Mouse (Mus musculus) megakaryocyte progenitor cell, adult 5-6 weeks (primary cell): Measurements from ENCODE around the gene Syde2. TPM values are rescaled to one million over a fixed set of nuclear protein-coding genes. Genes with fewer than 3 reads are reported as not detected.

ENCODE experiments used
- ATAC-seq: replicated peaks from 2 replicates; pipeline ENCODE4 v1.8.0; 2016; ENCODE audit warnings: mild to moderate bottlenecking, moderate TSS enrichment, inconsistent platforms; ENCODE audit not compliant: poor library complexity
- total RNA-seq, 2 experiments: library from RNA; stranded (forward) in 1 of 2; stranded (reverse) in 1 of 2; fragments of 157-497, 149-512 nt in 1 of 2; fragments of 200-1000 nt in 1 of 2; gene quantifications; 2 replicates each; pipeline versions ENCODE4 v1.2.3 to v1.2.4; 2015 to 2017

The Syde2 gene
- total RNA-seq, 2 experiments from 2014 or later, result 3.2 to 4.9 TPM

GRCm38 (mm10) chr3:146009859-146010645 lies 22.4 kb downstream of the Syde2 start:
- ATAC-seq, result no peak

DNA sequence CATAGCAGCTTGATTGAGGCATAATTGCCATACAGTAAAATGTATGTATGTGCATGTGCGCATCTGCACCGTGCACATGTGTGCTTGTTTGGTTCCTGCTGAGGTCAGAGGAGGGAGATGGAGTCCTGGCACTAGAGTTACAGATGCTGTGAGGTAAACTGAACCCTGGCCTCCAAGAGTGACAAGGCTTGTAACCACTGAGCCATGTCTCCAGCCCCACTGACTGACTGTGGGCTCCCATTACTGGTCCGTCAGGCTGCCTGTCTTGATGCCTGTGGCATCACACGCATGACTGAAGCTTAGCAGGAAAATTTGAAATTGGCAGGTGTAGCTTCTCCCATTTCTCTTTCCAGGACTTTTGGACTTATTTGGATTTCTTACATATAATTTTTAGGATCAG lies 23.1 kb downstream of the Syde2 start:
- ATAC-seq, result no peak

GRCm38 (mm10) chr3:146011544-146012218 lies 24.0 kb downstream of the Syde2 start:
- no peak for ATAC-seq

- no peak for ATAC-seq
These were observed 25.8 kb downstream of the Syde2 start for GRCm38 (mm10) chr3:146013490-146013889.

GRCm38 (mm10) chr3:146014321-146014720 lies 26.7 kb downstream of the Syde2 start:
- no peak for ATAC-seq

DNA sequence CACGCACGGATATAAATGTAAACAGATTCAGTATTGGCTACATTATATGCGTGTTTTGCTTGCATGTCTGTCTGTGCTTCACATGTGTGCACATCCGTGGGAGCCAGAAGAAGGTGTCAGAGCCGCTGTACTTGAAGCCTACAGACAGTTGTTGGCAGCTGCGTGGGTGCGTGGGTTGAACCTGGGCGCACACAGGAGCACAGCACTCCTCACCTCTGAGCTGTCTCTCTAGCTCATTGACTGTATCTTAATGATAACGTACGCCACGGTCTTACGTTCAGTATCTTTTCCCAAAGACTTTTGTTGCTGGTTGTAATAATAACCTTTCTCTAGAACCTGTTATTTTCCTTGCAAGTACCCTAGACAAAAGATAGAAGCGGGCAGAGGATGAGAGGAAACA lies 29.3 kb downstream of the Syde2 start:
- ATAC-seq, result no peak

DNA sequence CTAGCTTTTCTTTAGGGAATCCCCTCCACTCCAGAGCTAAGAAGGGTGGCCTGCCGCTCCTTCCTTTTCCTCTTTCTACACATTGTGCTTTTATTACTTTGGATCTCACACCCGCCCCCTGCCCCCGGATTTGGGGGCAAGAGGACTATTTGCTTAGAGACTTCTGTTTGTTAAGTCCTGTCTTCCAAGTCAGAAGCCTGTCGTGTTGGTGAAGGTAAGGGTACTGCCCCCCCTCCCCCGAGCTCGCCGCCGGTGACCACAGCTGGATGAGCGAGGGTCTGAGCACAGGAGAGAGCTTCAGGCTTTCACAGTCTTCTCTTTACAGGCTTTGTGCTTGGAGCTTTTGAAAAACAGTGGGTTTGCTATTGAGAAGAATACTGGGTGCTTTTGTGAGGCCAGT lies 29.9 kb downstream of the Syde2 start:
- ATAC-seq, result no peak

GRCm38 (mm10) chr3:146022232-146022631 lies 34.6 kb downstream of the Syde2 start:
- ATAC-seq, result no peak

DNA sequence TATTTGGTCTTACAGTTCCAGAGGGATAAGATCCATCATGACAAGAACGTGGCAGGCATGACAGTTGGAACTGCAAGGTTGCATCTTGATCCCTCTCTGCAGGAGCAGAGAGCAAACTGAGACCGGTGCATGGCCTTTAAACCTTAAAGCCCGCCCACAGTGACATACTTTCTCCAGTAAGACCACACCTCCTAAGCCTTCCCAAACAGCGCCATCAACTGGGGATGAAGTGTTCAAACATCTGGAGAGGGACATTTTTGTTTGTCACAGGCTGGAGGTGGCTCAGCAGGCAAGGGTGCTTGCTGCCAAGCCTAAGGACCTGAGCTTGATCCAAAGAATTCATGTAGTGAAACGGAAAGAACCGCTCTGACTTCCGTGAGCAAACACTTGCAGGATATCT lies 37.1 kb downstream of the Syde2 start:
- ATAC-seq, result no peak; the same call in 1 of the 2 replicates

DNA sequence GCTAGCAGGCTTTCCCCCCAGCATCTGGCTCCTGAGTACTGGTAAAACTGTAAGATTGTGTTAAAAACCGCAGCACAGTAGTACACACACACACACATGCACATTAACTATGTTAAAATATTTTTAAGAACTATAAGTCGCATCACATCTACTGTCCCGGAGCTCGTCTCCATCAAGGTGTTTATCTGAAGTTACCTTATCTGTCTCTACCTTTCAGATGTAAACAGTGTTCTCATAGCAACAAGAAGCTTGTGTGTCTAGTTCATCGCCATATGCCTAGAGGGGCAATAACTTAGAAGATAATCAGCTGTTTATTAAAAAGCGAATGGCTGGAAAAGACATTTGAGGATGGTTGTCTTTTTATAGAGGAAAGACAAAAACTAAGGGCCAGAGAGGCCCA lies 37.8 kb downstream of the Syde2 start:
- ATAC-seq, result no peak

DNA sequence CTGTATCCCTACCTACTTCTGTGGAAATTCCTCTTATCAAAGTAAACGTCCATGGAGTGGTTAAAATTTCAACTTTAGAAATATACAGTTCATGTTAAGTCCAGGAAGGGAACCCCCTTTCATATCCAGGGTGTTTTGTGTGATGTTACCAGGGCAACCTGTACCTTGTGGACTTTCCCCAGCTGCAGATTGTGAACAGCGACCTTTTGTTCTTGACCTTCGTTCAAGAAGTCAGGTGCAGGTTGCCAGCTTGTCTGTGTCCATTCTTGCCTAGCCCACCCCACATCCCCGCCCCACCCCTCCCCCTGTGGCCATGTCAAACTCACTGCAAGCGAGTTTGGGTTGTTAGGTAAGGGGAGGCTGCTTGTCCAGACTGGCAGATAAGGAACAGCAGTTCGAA lies 39.4 kb downstream of the Syde2 start:
- ATAC-seq, result no peak

GRCm38 (mm10) chr3:146028406-146028805 lies 40.7 kb downstream of the Syde2 start:
- no peak for ATAC-seq

- no peak for ATAC-seq
These were observed 41.6 kb downstream of the Syde2 start for GRCm38 (mm10) chr3:146029234-146029633.

DNA sequence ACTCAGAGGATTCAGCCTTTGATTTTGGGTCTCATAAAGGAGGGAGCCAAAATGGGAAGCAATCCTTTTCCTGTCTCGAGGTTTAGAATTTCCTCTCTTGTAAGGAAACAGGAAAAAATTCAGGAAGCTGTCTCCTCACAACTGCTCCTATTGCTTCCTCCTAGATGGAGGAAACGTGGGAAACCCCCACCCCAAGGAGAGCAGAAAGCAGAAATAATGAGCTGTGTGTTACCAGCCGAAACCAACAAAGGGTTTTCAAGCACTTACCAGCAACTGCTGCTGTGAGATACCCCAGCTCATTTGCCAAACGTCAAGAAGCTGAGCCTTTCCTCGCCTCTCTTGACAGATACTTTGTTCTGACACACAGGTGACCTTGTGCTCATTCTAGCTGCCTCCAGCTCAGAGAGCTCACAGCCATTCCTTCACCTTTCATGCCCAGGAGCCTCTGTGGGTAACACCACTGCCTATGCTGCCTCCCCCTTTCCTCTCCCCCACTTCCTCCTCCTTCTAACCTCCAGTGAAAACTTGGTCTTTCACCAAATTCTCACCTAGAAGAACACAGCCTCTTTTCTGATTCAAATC lies 42.7 kb downstream of the Syde2 start:
- peak; percentile 58 for ATAC-seq

GRCm38 (mm10) chr3:146032976-146033375 lies 45.3 kb downstream of the Syde2 start:
- ATAC-seq, result no peak

- no peak for ATAC-seq
These were observed 50.2 kb downstream of the Syde2 start for GRCm38 (mm10) chr3:146037906-146038305.

GRCm38 (mm10) chr3:146039132-146039903 lies 51.6 kb downstream of the Syde2 start:
- peak; percentile 73 for ATAC-seq

DNA sequence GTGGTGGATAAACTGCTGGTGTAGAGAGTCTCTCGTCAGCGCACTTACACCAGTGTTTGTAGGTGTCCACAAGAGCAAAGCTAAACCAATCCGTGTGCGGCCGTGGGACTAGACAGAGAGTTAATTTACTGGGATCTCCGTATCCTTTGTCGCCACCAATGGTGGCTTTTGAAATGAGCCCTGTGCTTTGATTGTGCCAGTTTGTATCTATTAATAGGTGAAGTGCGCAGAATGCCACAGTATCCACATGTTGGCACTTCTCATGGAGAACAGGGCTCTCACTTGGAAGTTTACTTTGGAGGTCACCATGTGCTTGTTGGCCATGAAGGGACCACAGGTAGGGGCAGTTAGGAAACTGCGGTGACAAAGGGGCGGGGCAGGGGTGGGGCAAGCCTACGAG lies 53.7 kb downstream of the Syde2 start:
- no peak for ATAC-seq

DNA sequence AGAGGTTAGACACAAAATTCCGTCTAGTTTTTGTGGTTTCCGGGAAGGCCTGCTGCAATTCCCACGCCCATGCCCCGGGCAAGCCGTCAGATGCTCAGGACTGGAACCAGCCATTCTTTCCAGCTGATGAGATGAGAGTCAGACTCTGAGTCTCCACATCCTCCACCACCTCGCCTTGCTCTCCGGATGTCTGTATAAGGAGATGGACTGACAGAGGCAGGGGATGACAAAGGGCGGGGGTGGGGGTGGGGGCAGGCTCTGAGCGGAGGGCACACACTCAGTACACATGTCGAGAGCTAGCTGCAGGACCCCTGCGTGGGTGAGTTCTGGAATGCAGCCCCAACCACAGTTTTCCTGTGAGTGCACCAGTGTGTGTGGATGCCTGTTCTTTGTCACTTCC lies 57.3 kb downstream of the Syde2 start:
- ATAC-seq, result 0 out of 2 replicates have a peak, but pooled peaks have one; percentile 15

DNA sequence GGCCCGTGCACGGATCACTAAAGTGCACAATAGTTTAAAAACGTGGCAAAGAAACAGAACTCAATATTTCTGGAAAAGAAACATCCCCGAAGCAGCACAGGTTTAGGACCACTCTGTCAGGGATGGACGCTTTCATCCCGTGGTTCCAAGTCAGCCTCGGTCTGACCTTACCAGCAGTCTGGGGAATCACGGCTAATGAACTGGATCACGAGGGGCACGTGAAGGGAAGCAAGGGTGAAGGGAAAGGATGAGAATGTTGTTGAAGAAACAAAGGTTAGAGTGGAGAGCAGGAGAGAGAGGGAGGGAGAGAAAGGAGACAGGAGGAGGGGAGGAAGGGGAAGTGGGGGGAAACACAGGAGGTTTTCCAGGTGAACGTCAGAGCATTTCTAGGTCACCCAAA lies 58.4 kb downstream of the Syde2 start:
- ATAC-seq, result no peak

DNA sequence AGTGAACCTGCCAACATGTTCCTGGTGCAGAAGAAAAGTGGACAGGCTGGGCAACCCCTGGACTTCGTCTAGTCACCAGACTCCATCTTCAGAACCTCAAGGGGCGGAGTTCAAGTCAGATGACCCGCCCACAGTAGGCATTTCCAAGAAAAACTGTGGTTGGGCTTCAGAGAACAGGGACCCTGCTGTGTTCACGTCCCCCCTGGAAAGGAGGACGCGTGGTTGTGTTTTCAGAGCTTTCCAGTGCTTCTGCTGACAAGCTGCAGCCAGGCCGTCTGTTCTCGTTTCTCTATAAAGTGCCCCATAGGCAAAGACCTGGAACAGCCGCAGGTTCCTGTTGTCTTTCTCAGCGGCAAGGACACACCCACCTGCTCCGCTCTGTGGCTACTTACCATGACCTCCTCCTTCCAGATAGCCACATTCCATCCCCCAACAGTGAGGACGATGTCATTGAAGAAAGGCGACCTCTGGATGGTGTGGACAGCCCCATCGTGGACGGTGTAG lies 60.1 kb downstream of the Syde2 start:
- peak; percentile 70 for ATAC-seq
